Mouse (Mus musculus) midbrain, postnatal 0 days (tissue): ENCODE measurements at regions not wholly inside any gene's neighbourhood (a gene's known extent, or its start where the extent isn't known, plus 50 kb on each side); places are given as distances from the start of the nearest gene placed in this dataset.

Source experiments
- ATAC-seq: fragments of 200-750 bp; cut with Nextera tagmentation; 2 replicates; pipeline ENCODE4 v1.8.0; 2017; ENCODE audit warnings: moderate number of reproducible peaks, mild to moderate bottlenecking, moderate TSS enrichment, moderate library complexity; ENCODE audit not compliant: low FRiP score
- DNase-seq: peaks from one replicate; pipeline ENCODE4 v3.0.0-alpha.2; 2015; ENCODE audit warnings: low spot score
- H3K27ac ChIP-seq: fragments of 300-500 bp; sonication (generic); 2 replicates; pipeline ENCODE4 v1.5.1; 2014; ENCODE audit warnings: low read depth, mild to moderate bottlenecking, low read length, mixed read lengths
- H3K27me3 ChIP-seq: fragments of 300-500 bp; sonication (generic); 2 replicates; pipeline ENCODE4 v1.6.1; 2014; ENCODE audit warnings: low read length, control low read depth, mixed read lengths; ENCODE audit not compliant: insufficient read depth
- H3K36me3 ChIP-seq: fragments of 300-500 bp; sonication (generic); 2 replicates; pipeline ENCODE4 v1.6.1; 2014; ENCODE audit warnings: low read length, control low read depth, mixed read lengths; ENCODE audit not compliant: insufficient read depth
- H3K4me1 ChIP-seq: fragments of 300-500 bp; sonication (generic); 2 replicates; pipeline ENCODE4 v1.6.1; 2014; ENCODE audit warnings: mild to moderate bottlenecking, control low read depth, antibody characterized with exemption, low read length, mixed read lengths; ENCODE audit not compliant: insufficient read depth
- H3K4me2 ChIP-seq: fragments of 300-500 bp; sonication (generic); 2 replicates; pipeline ENCODE4 v1.6.1; 2014; ENCODE audit warnings: low read depth, mild to moderate bottlenecking, low read length, mixed read lengths; ENCODE audit not compliant: poor library complexity, severe bottlenecking
- H3K4me3 ChIP-seq: fragments of 300-500 bp; sonication (generic); 2 replicates; pipeline ENCODE4 v1.5.1; 2014; ENCODE audit warnings: low read depth, mild to moderate bottlenecking, low read length, moderate library complexity
- H3K9ac ChIP-seq: fragments of 300-500 bp; sonication (generic); replicated peaks from 2 replicates; pipeline ENCODE4 v1.6.1; 2014; ENCODE audit warnings: mild to moderate bottlenecking, low read length, moderate library complexity, mixed read lengths; ENCODE audit not compliant: poor library complexity, severe bottlenecking
- H3K9me3 ChIP-seq: fragments of 300-500 bp; sonication (generic); 2 replicates; pipeline ENCODE4 v1.6.1; 2016; ENCODE audit warnings: low read length, control low read depth
- CTCF ChIP-seq: IDR thresholded peaks from 2 replicates; pipeline ENCODE4 v1.5.1; 2016; ENCODE audit warnings: antibody characterized with exemption, mild to moderate bottlenecking
- WGBS: fragments of 180-500 bp; shearing (Covaris S2); extraction: QIAGEN DNeasy Blood & Tissue Kit; methylation state at CpG from one replicate; pipeline ENCODE4 v1.1.7; 2014; 5-methylcytosine and 5-hydroxymethylcytosine counted together

- H3K9ac ChIP-seq: no peak overlapping the region
- H3K9me3 ChIP-seq: no peaks in the 10 kb centered on the region
- ATAC-seq (no peak), DNase-seq (no peak)
- H3K4me1 ChIP-seq: no peaks in the 10 kb centered on the region
- H3K36me3 ChIP-seq: no peaks in the 10 kb centered on the region
- H3K27me3 ChIP-seq: no peaks in the 10 kb centered on the region
- no peak for TF ChIP-seq CTCF
- WGBS: 89% methylated on average over 3 of the region's 3 CpGs
- H3K27ac ChIP-seq: no peak overlapping the region
- H3K4me2 ChIP-seq: no peak overlapping the region
- no peak overlapping the region for H3K4me3 ChIP-seq
Measured at GRCm38 (mm10) chr1:63850262-63850661, 81.2 kb upstream of the 4933402D24Rik start.

GRCm38 (mm10) chr1:63828174-63828844, 59.2 kb upstream of the 4933402D24Rik start:
- 27% methylated on average over 5 of the region's 5 CpGs for WGBS
- no peak overlapping the region for H3K4me3 ChIP-seq
- peak; percentile 17 for DNase-seq
- H3K4me1 ChIP-seq: no peaks in the 10 kb centered on the region
- ATAC-seq: no peak
- H3K9me3 ChIP-seq: no peaks in the 10 kb centered on the region
- H3K27me3 ChIP-seq: no peaks in the 10 kb centered on the region
- no peak for TF ChIP-seq CTCF
- H3K27ac ChIP-seq: no peak overlapping the region
- no peak overlapping the region for H3K9ac ChIP-seq
- H3K4me2 ChIP-seq: no peak overlapping the region
- H3K36me3 ChIP-seq: no peaks in the 10 kb centered on the region

GRCm38 (mm10) chr1:63820614-63821270, 51.7 kb upstream of the 4933402D24Rik start:
- 37% methylated on average over 4 of the region's 4 CpGs for WGBS
- Histone ChIP-seq H3K27ac (peak overlapping the region; percentile 19; the same call in 1 of the 2 replicates), H3K9me3 (no peaks in the 10 kb centered on the region), H3K36me3 (no peaks in the 10 kb centered on the region), H3K9ac (no peak overlapping the region), H3K4me1 (peaks cover 8% of the 10 kb centered on the region), H3K4me2 (no peak overlapping the region), H3K27me3 (no peaks in the 10 kb centered on the region), H3K4me3 (no peak overlapping the region)
- TF ChIP-seq CTCF: no peak
- ATAC-seq (no peak), DNase-seq (peak; percentile 3)

- Histone ChIP-seq H3K27me3 (no peaks in the 10 kb centered on the region), H3K4me1 (peaks cover 8% of the 10 kb centered on the region), H3K9ac (no peak overlapping the region), H3K4me2 (no peak overlapping the region), H3K27ac (peak overlapping the region; percentile 65), H3K9me3 (no peaks in the 10 kb centered on the region), H3K4me3 (no peak overlapping the region), H3K36me3 (no peaks in the 10 kb centered on the region)
- WGBS: 21% methylated on average over 11 of the region's 11 CpGs
- TF ChIP-seq CTCF: no peak
- ATAC-seq (0 out of 2 replicates have a peak, but pooled peaks have one; percentile 16), DNase-seq (peak; percentile 35)
Measured at GRCm38 (mm10) chr1:63819536-63820254, 50.6 kb upstream of the 4933402D24Rik start.
